Mouse (Mus musculus) midbrain, embryonic 14.5 days (tissue): ENCODE results near the gene Rita1. TPM values are rescaled to one million over a fixed set of nuclear protein-coding genes. Genes with fewer than 3 reads are reported as not detected.

Source experiments
- ATAC-seq: fragments of 200-750 bp; cut with Nextera tagmentation; 2 replicates; pipeline ENCODE4 v1.8.0; 2017; ENCODE audit warnings: moderate number of reproducible peaks, moderate library complexity; ENCODE audit not compliant: low FRiP score, low TSS enrichment
- DNase-seq: peaks from one replicate; pipeline ENCODE4 v3.0.0-alpha.2; 2015
- H3K27ac ChIP-seq: fragments of 300-500 bp; sonication (generic); replicated peaks from 2 replicates; pipeline ENCODE4 v1.5.1; 2014; ENCODE audit warnings: mild to moderate bottlenecking, low read depth, low read length, moderate library complexity
- H3K27me3 ChIP-seq: fragments of 300-500 bp; sonication (generic); 2 replicates; pipeline ENCODE4 v1.6.1; 2014; ENCODE audit warnings: low read length, control low read depth, mixed read lengths; ENCODE audit not compliant: control insufficient read depth, insufficient read depth
- H3K36me3 ChIP-seq: fragments of 300-500 bp; sonication (generic); 2 replicates; pipeline ENCODE4 v1.6.1; 2014; ENCODE audit warnings: low read length, control low read depth; ENCODE audit not compliant: control insufficient read depth, insufficient read depth
- H3K4me1 ChIP-seq: fragments of 300-500 bp; sonication (generic); 2 replicates; pipeline ENCODE4 v1.6.1; 2014; ENCODE audit warnings: mild to moderate bottlenecking, antibody characterized with exemption, low read length, control low read depth; ENCODE audit not compliant: control insufficient read depth, insufficient read depth
- H3K4me2 ChIP-seq: fragments of 300-500 bp; sonication (generic); 2 replicates; pipeline ENCODE4 v1.6.1; 2014; ENCODE audit warnings: mild to moderate bottlenecking, low read length, moderate library complexity
- H3K4me3 ChIP-seq: fragments of 300-500 bp; sonication (generic); replicated peaks from 2 replicates; pipeline ENCODE4 v1.5.1; 2014; ENCODE audit warnings: low read depth, low read length
- H3K9ac ChIP-seq: fragments of 300-500 bp; sonication (generic); replicated peaks from 2 replicates; pipeline ENCODE4 v1.6.1; 2014; ENCODE audit warnings: mild to moderate bottlenecking, low read length, moderate library complexity
- H3K9me3 ChIP-seq: fragments of 300-500 bp; sonication (generic); 2 replicates; pipeline ENCODE4 v1.6.1; 2016; ENCODE audit warnings: low read length, control low read depth, mixed read lengths; ENCODE audit not compliant: control insufficient read depth
- WGBS: fragments of 180-500 bp; shearing (Covaris S2); extraction: QIAGEN DNeasy Blood & Tissue Kit; methylation state at CpG from one replicate; pipeline ENCODE4 v1.1.7; 2014; 5-methylcytosine and 5-hydroxymethylcytosine counted together
- polyA plus RNA-seq: library from polyadenylated mRNA; unstranded; fragments of >200 nt; fragmentation: Nextera tagmentation; extraction: Ambion mirVana; gene quantifications from 2 replicates; pipeline ENCODE4 v1.2.1, GENCODE M21; 2014

Rita1 gene
- polyA plus RNA-seq, 1 experiment from 2014 or later, result 20.6 TPM

DNA sequence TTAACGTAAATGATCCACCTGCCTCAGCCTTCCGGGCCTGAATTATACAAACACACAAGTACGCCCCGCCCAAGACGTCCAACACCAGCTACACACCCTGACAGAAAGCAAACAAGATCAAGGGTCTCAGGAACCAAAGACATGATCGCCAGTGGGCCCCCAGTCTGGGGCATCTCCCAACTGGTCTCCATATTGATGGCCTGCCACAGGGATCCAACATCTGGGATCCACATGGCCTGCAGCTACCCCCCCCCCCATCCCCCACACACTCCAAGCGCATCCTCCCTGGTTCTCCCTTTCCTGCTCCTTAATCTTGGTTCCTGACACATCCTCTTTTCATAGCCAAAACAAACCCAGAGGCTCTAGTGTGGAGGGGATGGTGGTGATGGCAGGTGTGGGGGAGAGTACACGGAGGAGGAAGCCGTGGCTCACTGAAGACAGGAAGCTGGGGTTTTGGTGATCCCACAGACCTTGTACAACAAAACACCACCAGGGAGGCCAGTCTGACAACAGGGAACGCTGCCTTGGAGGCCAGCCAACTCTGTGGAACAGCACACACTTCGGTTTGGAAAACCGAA is 33.8 kb downstream of the Rita1 start:
- no peak overlapping the region for H3K27ac ChIP-seq
- no peaks in the 10 kb centered on the region for H3K9me3 ChIP-seq
- no peak overlapping the region for H3K9ac ChIP-seq
- peaks cover 13% of the 10 kb centered on the region; the same call in 1 of the 2 replicates for H3K4me1 ChIP-seq
- no peak for DNase-seq
- H3K4me2 ChIP-seq, result no peak overlapping the region
- WGBS, result 68% methylated on average over 12 of the region's 12 CpGs
- no peak overlapping the region for H3K4me3 ChIP-seq
- H3K27me3 ChIP-seq, result no peaks in the 10 kb centered on the region
- ATAC-seq, result no peak
- peaks cover 6% of the 10 kb centered on the region; the same call in 1 of the 2 replicates for H3K36me3 ChIP-seq

GRCm38 (mm10) chr5:120577935-120578441 is 34.4 kb downstream of the Rita1 start:
- no peak overlapping the region for H3K9ac ChIP-seq
- DNase-seq, result no peak
- no peak for ATAC-seq

DNA sequence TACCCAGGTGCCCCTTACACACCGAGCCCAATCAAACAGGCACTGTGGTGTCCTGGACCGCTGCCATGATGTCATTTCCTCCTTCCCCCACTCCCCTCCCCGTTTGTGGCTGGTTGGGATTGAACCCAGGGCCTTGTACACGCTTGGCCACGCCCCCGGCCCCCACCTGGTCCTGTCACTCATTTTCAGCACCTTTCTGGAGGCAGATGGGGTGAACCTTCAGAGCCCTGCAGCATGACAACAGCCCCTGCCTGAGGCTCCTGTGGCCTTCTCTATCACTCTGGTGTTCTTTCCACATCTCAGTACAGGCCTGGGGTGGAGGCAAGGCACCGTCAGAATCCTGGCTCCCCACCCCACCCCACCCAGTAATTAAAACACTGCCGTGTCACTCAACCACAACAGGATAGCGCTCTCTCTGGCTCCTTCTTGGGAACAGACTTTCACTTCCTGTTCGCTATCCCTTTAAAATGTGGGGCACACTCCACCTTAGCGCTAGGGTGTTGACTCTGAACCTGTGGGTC is 35.5 kb downstream of the Rita1 start:
- H3K27me3 ChIP-seq, result no peaks in the 10 kb centered on the region
- H3K4me1 ChIP-seq, result peaks cover 13% of the 10 kb centered on the region; the same call in 1 of the 2 replicates
- no peaks in the 10 kb centered on the region for H3K9me3 ChIP-seq
- WGBS, result 89% methylated on average over 11 of the region's 11 CpGs
- no peak overlapping the region for H3K9ac ChIP-seq
- H3K4me2 ChIP-seq, result no peak overlapping the region
- DNase-seq, result no peak
- no peak overlapping the region for H3K27ac ChIP-seq
- no peak for ATAC-seq
- H3K36me3 ChIP-seq, result peaks cover 3% of the 10 kb centered on the region; the same call in 1 of the 2 replicates
- H3K4me3 ChIP-seq, result no peak overlapping the region

More at GRCm38 (mm10) chr5:120577935-120578441, 34.4 kb downstream of the Rita1 start:
- Histone ChIP-seq H3K4me3 (no peak overlapping the region), H3K36me3 (peaks cover 4% of the 10 kb centered on the region; the same call in 1 of the 2 replicates), H3K4me1 (peaks cover 13% of the 10 kb centered on the region; the same call in 1 of the 2 replicates), H3K4me2 (no peak overlapping the region), H3K27me3 (no peaks in the 10 kb centered on the region), H3K27ac (no peak overlapping the region), H3K9me3 (no peaks in the 10 kb centered on the region)
- WGBS, result 59% methylated on average over 10 of the region's 10 CpGs

- Histone ChIP-seq H3K9me3 (no peaks in the 10 kb centered on the region), H3K4me2 (no peak overlapping the region), H3K4me1 (peaks cover 15% of the 10 kb centered on the region), H3K9ac (no peak overlapping the region), H3K27ac (no peak overlapping the region), H3K4me3 (no peak overlapping the region), H3K36me3 (no peaks in the 10 kb centered on the region), H3K27me3 (no peaks in the 10 kb centered on the region)
- 84% methylated on average over 10 of the region's 10 CpGs for WGBS
- ATAC-seq, result no peak
- DNase-seq, result no peak
Measured at GRCm38 (mm10) chr5:120574469-120575063, 37.8 kb downstream of the Rita1 start.

DNA sequence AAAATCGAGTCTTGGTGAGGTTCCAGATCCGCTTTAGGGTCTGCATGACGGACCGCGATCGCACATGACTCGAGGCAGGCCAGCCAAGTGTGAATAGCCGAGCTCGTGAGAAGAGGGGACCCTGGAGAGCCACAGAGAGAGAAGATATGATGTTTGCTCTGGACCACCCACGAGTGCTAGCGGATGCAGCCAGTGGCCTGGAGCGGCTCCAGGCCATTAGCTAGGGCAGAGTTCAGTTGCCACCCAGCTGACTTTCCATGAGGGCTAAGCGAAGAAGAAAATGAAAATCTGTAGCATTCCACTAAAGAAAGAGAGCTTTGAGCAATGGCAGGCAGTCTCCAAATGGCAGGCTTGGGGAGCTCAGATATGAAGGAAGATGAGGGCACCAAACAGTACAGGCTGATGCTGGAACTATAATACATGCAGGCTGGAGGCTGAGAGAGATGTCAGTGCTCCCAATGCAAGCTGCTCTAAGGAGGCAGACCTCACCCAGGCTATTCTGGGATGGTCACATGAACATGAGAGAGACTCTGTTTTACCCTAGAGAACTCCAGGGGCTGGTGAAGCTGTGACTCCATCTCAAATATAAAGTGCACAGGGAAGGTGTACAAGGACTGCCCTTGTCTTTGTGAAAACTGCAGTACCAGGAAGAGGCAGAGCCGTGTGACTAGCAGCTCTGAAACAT is 41.2 kb downstream of the Rita1 start:
- Histone ChIP-seq H3K36me3 (no peaks in the 10 kb centered on the region), H3K9ac (no peak overlapping the region), H3K9me3 (no peaks in the 10 kb centered on the region), H3K4me3 (no peak overlapping the region), H3K27me3 (no peaks in the 10 kb centered on the region), H3K4me2 (no peak overlapping the region), H3K4me1 (peaks cover 40% of the 10 kb centered on the region), H3K27ac (peak overlapping the region; percentile 20; the same call in 1 of the 2 replicates)
- no peak for DNase-seq
- 61% methylated on average over 14 of the region's 14 CpGs for WGBS
- no peak for ATAC-seq

GRCm38 (mm10) chr5:120570289-120570897 is 42.0 kb downstream of the Rita1 start:
- peaks cover 48% of the 10 kb centered on the region for H3K4me1 ChIP-seq
- DNase-seq (no peak), ATAC-seq (no peak)
- 77% methylated on average over 11 of the region's 11 CpGs for WGBS
- no peaks in the 10 kb centered on the region for H3K27me3 ChIP-seq
- no peak overlapping the region for H3K27ac ChIP-seq
- H3K9ac ChIP-seq, result no peak overlapping the region; the same call in 1 of the 2 replicates
- no peak overlapping the region for H3K4me3 ChIP-seq
- H3K4me2 ChIP-seq, result no peak overlapping the region
- no peaks in the 10 kb centered on the region for H3K9me3 ChIP-seq
- H3K36me3 ChIP-seq, result no peaks in the 10 kb centered on the region

GRCm38 (mm10) chr5:120569791-120570190 is 42.6 kb downstream of the Rita1 start:
- 95% methylated on average over 3 of the region's 3 CpGs for WGBS
- Histone ChIP-seq H3K9me3 (no peaks in the 10 kb centered on the region), H3K4me1 (peaks cover 53% of the 10 kb centered on the region), H3K4me2 (no peak overlapping the region), H3K27ac (no peak overlapping the region), H3K27me3 (no peaks in the 10 kb centered on the region), H3K4me3 (no peak overlapping the region), H3K9ac (no peak overlapping the region), H3K36me3 (no peaks in the 10 kb centered on the region)
- no peak for DNase-seq
- no peak for ATAC-seq

GRCm38 (mm10) chr5:120568964-120569363 is 43.4 kb downstream of the Rita1 start:
- no peak overlapping the region for H3K4me3 ChIP-seq
- no peaks in the 10 kb centered on the region for H3K9me3 ChIP-seq
- no peaks in the 10 kb centered on the region for H3K27me3 ChIP-seq
- 87% methylated on average over 4 of the region's 4 CpGs for WGBS
- peaks cover 53% of the 10 kb centered on the region for H3K4me1 ChIP-seq
- no peaks in the 10 kb centered on the region for H3K36me3 ChIP-seq
- peak overlapping the region; percentile 84 for H3K27ac ChIP-seq
- ATAC-seq (no peak), DNase-seq (no peak)
- H3K9ac ChIP-seq, result no peak overlapping the region
- H3K4me2 ChIP-seq, result no peak overlapping the region
